Mouse (Mus musculus): ENCODE data around the gene Acat1. TPM values are rescaled to one million over a fixed set of nuclear protein-coding genes. Genes with fewer than 3 reads are reported as not detected.
A peak's percentile ranks its signal among the peaks of the same experiment; 100 is the strongest.

The Acat1 gene
- total and polyA plus RNA-seq, 3 experiments: 157 to 342 (median 286) TPM

DNA sequence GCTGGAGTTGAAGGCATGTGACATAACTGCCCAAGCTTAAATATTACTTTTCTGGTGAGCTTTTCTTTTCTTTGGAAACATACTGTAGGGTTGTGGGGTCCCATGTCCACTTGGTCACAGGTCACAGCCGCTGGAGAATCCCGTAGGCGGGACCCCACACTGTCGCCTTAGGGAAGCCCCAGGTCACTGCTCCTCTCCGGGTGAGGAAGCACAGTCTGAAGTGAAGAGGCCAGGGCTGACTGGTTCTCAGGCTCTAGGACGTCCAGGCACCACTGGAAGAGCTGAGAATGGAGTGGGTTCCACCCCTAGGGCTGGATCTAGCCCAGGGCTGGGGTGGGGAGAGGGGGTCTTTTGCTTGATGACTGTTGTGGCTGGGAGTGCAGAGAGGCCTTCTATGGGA, 11.6 kb downstream of the Acat1 start:
- Histone ChIP-seq H3K9ac (ENCODE audit: low read depth, low read length) (no peak overlapping the region), H3K79me2 (replicated peaks; ENCODE audit: control insufficient read depth, insufficient read depth, low read length) (peaks cover 3% of the 10 kb centered on the region; the same call in 1 of the 2 replicates), H3K36me3 (ENCODE audit: control insufficient read depth, insufficient read depth, low read length) (no peaks in the 10 kb centered on the region; the same call in 1 of the 2 replicates), H3K4me3 (no peak overlapping the region), H3K27ac (no peak overlapping the region), H3K27me3 (ENCODE audit: control insufficient read depth, insufficient read depth, low read length) (no peaks in the 10 kb centered on the region), H3K4me1 (ENCODE audit: control insufficient read depth, insufficient read depth, low read length) (peaks cover 7% of the 10 kb centered on the region)
- intact Hi-C loops (cut with DNase I): no loop called here
- 75% methylated on average over 6 of the region's 6 CpGs for WGBS
- no peak for TF ChIP-seq POLR2A (IDR thresholded peaks at IDR 0.05; ENCODE audit: insufficient read depth, low read depth, low read length)
- no peak for TF ChIP-seq EP300 (IDR thresholded peaks at IDR 0.05; ENCODE audit: insufficient read depth, low read depth, low read length)
- no peak for TF ChIP-seq CTCF (IDR thresholded peaks at IDR 0.05)
- DNase-seq: no peak

DNA sequence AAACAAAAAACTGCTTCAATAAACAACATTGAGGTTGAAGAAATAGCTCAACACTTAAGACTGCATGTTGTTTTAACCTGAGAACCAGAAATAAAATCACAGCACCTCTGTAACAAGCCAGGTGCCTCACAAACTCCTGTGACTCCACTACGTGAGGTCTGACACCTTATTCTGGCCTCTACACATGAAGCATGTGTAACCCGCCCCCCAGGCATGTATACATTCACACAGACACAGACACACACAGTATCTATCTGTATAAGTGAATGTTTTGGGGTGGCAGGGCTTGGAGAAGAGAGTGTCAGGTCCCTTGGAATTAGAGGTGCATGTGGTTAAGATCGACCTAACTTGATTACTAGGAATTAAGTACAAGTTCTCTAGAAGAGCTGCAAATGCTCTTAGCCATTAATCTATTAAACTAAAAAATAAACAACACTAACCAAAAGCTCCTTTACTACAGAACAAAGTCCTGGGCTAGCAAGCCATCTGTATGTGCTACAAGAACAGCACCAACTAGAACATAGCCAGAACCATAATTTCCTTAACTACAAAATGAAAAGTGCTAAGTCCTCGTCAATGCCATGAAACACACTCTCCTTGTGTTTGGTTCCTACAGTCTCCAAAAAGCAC, 13.1 kb downstream of the Acat1 start:
- 92% methylated on average over 4 of the region's 4 CpGs for WGBS
- no peak for TF ChIP-seq POLR2A (IDR thresholded peaks at IDR 0.05; ENCODE audit: insufficient read depth, low read depth, low read length)
- no peak for TF ChIP-seq EP300 (IDR thresholded peaks at IDR 0.05; ENCODE audit: insufficient read depth, low read depth, low read length)
- no peak for TF ChIP-seq CTCF (IDR thresholded peaks at IDR 0.05)
- peaks cover 3% of the 10 kb centered on the region; the same call in 1 of the 2 replicates for H3K79me2 ChIP-seq (replicated peaks; ENCODE audit: control insufficient read depth, insufficient read depth, low read length)
- H3K27me3 ChIP-seq (ENCODE audit: control insufficient read depth, insufficient read depth, low read length): no peaks in the 10 kb centered on the region
- no peak overlapping the region for H3K27ac ChIP-seq
- no peaks in the 10 kb centered on the region; the same call in 1 of the 2 replicates for H3K36me3 ChIP-seq (ENCODE audit: control insufficient read depth, insufficient read depth, low read length)
- H3K4me1 ChIP-seq (ENCODE audit: control insufficient read depth, insufficient read depth, low read length): peaks cover 2% of the 10 kb centered on the region
- H3K9ac ChIP-seq (ENCODE audit: low read depth, low read length): no peak overlapping the region
- intact Hi-C loops (cut with DNase I): no loop called here
- DNase-seq: no peak
- no peak overlapping the region for H3K4me3 ChIP-seq

DNA sequence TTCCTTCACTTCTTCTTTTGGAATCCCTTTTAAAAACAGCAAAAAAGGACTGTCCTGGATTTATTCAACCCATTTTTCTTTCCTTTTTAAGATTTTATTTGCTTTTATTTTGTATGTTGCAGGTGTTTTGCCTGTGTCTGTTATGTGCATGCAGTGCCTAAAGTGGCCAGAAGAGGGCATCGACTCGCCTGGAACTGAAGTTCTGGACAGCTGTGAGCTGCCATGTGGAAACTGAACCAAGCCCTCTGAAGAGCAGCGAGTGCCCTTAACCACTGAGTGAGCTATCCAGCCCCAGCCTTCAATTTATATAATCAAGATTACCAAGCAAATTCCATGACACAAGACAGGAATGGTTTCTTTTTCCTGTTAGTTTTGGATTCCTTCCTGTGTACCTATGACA, 15.4 kb downstream of the Acat1 start:
- Histone ChIP-seq H3K36me3 (ENCODE audit: control insufficient read depth, insufficient read depth, low read length) (no peaks in the 10 kb centered on the region; the same call in 1 of the 2 replicates), H3K27ac (no peak overlapping the region)
- TF ChIP-seq CTCF (IDR thresholded peaks at IDR 0.05) (peak; percentile 99), POLR2A (IDR thresholded peaks at IDR 0.05; ENCODE audit: insufficient read depth, low read depth, low read length) (no peak), EP300 (IDR thresholded peaks at IDR 0.05; ENCODE audit: insufficient read depth, low read depth, low read length) (0 out of 2 replicates have a peak, but pooled peaks have one; percentile 36)

DNA sequence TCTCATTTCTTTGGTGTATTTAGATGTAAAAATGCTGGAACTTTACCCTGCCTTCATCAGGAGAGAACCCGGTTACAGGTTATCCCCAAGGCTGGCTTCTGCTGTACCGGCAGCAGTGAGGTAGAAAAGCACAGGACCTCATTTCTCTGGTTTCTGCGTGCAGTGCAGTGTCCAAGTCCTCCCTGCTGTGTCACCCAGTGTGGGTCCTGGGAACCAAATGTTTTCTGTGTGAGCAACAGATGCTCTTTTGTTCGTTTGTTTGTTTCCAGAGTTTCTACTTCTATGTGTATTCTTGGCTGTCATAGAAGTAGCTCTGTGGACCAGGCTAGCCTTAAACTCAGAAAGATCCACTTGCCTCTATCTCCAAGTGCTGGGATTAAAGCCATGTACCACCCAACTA, 28.3 kb downstream of the Acat1 start:
- intact Hi-C loops (cut with DNase I): no loop called here
- H3K27me3 ChIP-seq (ENCODE audit: control insufficient read depth, insufficient read depth, low read length): no peaks in the 10 kb centered on the region
- no peak for DNase-seq
- no peak overlapping the region for H3K4me3 ChIP-seq
- WGBS: 84% methylated on average over 4 of the region's 4 CpGs
- H3K79me2 ChIP-seq (replicated peaks; ENCODE audit: control insufficient read depth, insufficient read depth, low read length): no peaks in the 10 kb centered on the region
- TF ChIP-seq CTCF (IDR thresholded peaks at IDR 0.05) (no peak), EP300 (IDR thresholded peaks at IDR 0.05; ENCODE audit: insufficient read depth, low read depth, low read length) (no peak), POLR2A (IDR thresholded peaks at IDR 0.05; ENCODE audit: insufficient read depth, low read depth, low read length) (no peak)
- H3K36me3 ChIP-seq (ENCODE audit: control insufficient read depth, insufficient read depth, low read length): peaks cover 6% of the 10 kb centered on the region; the same call in 1 of the 2 replicates
- no peaks in the 10 kb centered on the region for H3K4me1 ChIP-seq (ENCODE audit: control insufficient read depth, insufficient read depth, low read length)
- no peak overlapping the region for H3K9ac ChIP-seq (ENCODE audit: low read depth, low read length)
- no peak overlapping the region for H3K27ac ChIP-seq

More for the DNA sequence above, 15.4 kb downstream of the Acat1 start:
- DNase-seq: peak; percentile 63 to 76
- Histone ChIP-seq H3K9ac (ENCODE audit: low read depth, low read length) (no peak overlapping the region), H3K79me2 (replicated peaks; ENCODE audit: control insufficient read depth, insufficient read depth, low read length) (peaks cover 3% of the 10 kb centered on the region; the same call in 1 of the 2 replicates), H3K4me1 (ENCODE audit: control insufficient read depth, insufficient read depth, low read length) (no peaks in the 10 kb centered on the region), H3K27me3 (ENCODE audit: control insufficient read depth, insufficient read depth, low read length) (no peaks in the 10 kb centered on the region), H3K4me3 (no peak overlapping the region)
- 7% methylated on average over 3 of the region's 3 CpGs for WGBS
- intact Hi-C loops (cut with DNase I): loop anchor here (5.0 kb wide), 1 partner anchor 43 kb away; no protein-coding TSS in a partner anchor

DNA sequence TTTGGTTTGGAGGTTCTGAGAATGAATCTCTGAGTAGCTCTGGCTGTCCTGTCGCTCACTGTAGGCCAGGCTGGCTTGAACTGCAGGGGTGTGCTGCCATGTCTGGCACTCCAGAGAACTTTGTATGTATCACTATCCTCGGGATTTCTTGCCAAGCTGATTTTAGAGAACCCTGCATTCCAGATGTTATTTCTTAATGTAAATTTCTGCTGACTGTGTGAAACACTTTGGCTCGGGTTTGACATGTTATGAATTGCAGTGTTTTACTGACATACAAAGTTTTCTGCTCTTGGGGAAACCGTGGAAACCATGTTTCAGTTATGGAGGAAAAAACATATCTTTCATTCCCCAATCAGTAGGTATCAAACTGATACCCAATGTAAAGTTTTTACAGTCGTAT, 34.5 kb downstream of the Acat1 start:
- H3K4me3 ChIP-seq: no peak overlapping the region
- TF ChIP-seq POLR2A (IDR thresholded peaks at IDR 0.05; ENCODE audit: insufficient read depth, low read depth, low read length) (no peak), CTCF (IDR thresholded peaks at IDR 0.05) (no peak), EP300 (IDR thresholded peaks at IDR 0.05; ENCODE audit: insufficient read depth, low read depth, low read length) (no peak)
- no peak for DNase-seq
- intact Hi-C loops (cut with DNase I): no loop called here
- H3K9ac ChIP-seq (ENCODE audit: low read depth, low read length): no peak overlapping the region
- no peak overlapping the region for H3K27ac ChIP-seq
- no peaks in the 10 kb centered on the region for H3K79me2 ChIP-seq (replicated peaks; ENCODE audit: control insufficient read depth, insufficient read depth, low read length)
- no peaks in the 10 kb centered on the region; the same call in 1 of the 2 replicates for H3K4me1 ChIP-seq (ENCODE audit: control insufficient read depth, insufficient read depth, low read length)
- WGBS: 84% methylated on average over 5 of the region's 5 CpGs
- no peaks in the 10 kb centered on the region for H3K27me3 ChIP-seq (ENCODE audit: control insufficient read depth, insufficient read depth, low read length)
- H3K36me3 ChIP-seq (ENCODE audit: control insufficient read depth, insufficient read depth, low read length): peaks cover 4% of the 10 kb centered on the region

All from heart, adult 2 months (tissue).